Mouse (Mus musculus) adrenal gland, adult 8-10 months (tissue): ENCODE data around the gene Zfp59. TPM values are rescaled to one million over a fixed set of nuclear protein-coding genes. Genes with fewer than 3 reads are reported as not detected.

Experiments
- DNase-seq: peaks from one replicate; pipeline ENCODE4 v3.0.0; 2022
- total RNA-seq, 4 experiments: library from RNA; stranded (reverse); gene quantifications; 2 replicates each; pipeline ENCODE4 v1.2.4; 2022

The Zfp59 gene
- total RNA-seq, 4 experiments from 2014 or later: 3.5 to 5.8 (median 4.2) TPM

DNA sequence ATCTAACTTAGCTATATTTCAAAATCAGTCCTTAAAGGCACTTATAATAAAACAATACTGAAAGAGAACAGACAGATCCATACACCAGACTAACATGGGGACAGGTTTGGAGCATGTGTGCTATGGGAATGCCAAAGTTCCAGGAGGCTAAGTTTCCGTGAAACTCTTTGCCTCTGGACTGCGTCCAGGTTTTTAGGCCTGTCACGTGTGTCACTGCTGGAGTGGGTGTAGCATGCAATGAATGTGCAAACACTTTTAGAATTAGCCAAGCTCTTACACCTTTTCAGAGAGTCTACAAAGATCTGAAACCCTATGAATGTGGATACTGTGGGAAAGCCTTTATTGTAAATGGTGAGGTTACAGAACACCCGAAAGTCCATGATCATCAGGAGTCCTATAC, 43.3 kb downstream of the Zfp59 start:
- no peak for DNase-seq

GRCm38 (mm10) chr7:27900601-27901000, 62.2 kb downstream of the Zfp59 start:
- no peak for DNase-seq

- DNase-seq: no peak
Measured at GRCm38 (mm10) chr7:27905061-27905848, 66.8 kb downstream of the Zfp59 start.

Other genes starting within 250 kb of the Zfp59 start
- gene Akt2, start 247.1 kb upstream of the Zfp59 start, total RNA-seq: 100 to 1,000 TPM; 162 to 282 (median 233) TPM
- not detected for gene Ttc9b, start 184.7 kb upstream of the Zfp59 start, total RNA-seq
- gene Map3k10, start 164.0 kb upstream of the Zfp59 start, total RNA-seq: 10 to 100 TPM; 28.7 to 36.3 (median 34.4) TPM
- gene Zfp607b, start 149.3 kb upstream of the Zfp59 start, total RNA-seq: 1 to 10 TPM; 2.0 to 4.9 (median 2.9) TPM
- gene Zfp60, start 107.2 kb upstream of the Zfp59 start, total RNA-seq: 10 to 100 TPM; 15.6 to 25.6 (median 19.2) TPM
- gene Zfp626, start 31.4 kb upstream of the Zfp59 start, total RNA-seq: 10 to 100 TPM in 1 of 4 experiments, 1 to 10 TPM in 3; 7.4 to 11.0 (median 9.1) TPM
- 1 to 10 TPM; 4.5 to 7.7 (median 5.5) TPM for gene Zfp607a, start 18.9 kb downstream of the Zfp59 start, total RNA-seq
- gene Zfp974, start 90.9 kb downstream of the Zfp59 start, total RNA-seq: 10 to 100 TPM; 14.2 to 23.9 (median 16.4) TPM
- 10 to 100 TPM; 11.7 to 17.8 (median 15.8) TPM for gene Zfp780b, start 140.6 kb downstream of the Zfp59 start, total RNA-seq
- 1 to 10 TPM; 2.4 to 3.8 (median 2.9) TPM for gene Zfp850, start 175.5 kb downstream of the Zfp59 start, total RNA-seq
- 100 to 1,000 TPM; 150 to 167 (median 162) TPM for gene Psmc4, start 211.5 kb downstream of the Zfp59 start, total RNA-seq
- gene Fcgbp, start 232.6 kb downstream of the Zfp59 start, total RNA-seq: not detected